Mouse (Mus musculus): ENCODE data around the gene Secisbp2.

Secisbp2 gene

GRCm38 (mm10) chr13:51643924-51644828 is 7.3 kb upstream of the Secisbp2 start:
- DNase-seq = no peak

DNA sequence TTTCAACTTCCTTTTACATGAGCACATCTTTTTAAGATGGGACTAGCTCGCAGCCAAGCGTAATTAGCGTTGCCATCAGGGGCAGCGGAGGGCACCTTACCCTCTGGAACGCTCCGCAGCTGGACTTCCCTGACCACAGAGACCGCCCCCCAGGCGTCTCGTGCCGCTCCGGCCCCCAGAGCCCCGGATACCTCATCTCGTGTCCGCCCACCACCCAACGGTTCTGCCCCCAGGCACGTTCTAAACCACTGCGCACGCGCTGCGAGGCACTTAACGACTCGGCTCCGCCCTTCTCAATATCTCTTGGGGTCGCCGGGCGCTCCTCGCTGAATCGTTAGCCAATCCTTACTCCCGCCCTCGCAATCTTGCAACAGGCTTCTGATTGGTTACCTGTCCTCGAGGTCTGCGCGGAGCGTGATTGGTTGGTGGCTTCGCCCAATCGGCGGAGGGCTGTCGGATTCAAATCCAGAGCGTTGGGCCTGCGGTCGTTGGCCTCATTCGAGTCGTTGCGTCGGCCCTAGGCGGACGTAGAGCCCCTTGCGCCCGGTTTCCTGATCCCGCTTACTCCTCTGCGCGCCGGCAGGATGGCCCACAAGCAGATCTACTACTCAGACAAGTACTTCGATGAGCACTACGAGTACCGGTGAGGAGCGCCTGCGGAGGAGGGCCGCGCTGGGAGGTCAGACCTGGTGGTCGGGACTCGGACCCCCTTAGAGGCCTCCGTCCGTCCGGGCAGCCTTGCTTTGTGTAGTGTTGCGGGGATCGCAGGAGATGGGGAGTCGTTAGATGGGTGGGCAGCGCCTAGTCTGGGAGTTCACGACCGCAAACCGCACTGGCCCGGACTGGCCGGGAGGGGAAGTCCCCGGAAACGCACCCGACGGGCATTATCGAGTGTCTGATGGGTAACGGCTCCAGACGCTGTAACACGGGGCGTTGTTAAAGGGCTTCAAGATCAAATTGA is 6.4 kb upstream of the Secisbp2 start, which contains the start of gene Cks2:
Gene Cks2, plus strand, starts transcription at position 404 of the 961 bp plus-strand sequence.
- DNase-seq = peak; percentile 98

DNA sequence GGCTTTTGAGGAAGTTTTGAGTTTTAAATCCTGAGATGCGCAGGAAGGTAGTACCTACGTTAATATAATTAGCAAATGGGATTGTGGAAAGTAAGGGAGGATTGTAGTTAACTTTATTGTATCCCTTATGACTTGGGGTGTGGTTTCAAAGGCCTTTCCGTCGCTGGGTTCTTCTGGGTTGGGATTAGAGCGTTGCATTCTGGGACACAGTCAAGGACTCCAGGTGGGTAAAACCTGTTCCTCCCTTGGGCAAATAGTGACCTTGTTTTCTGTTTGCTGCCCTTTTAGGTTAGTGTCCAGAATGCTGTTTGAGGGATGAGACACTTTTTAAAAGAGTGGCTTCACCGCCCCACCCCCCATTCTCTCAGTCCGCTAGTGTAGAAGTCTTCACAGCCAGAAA is 5.6 kb upstream of the Secisbp2 start:
- DNase-seq = peak in 1 of 2 experiments; percentile 55

DNA sequence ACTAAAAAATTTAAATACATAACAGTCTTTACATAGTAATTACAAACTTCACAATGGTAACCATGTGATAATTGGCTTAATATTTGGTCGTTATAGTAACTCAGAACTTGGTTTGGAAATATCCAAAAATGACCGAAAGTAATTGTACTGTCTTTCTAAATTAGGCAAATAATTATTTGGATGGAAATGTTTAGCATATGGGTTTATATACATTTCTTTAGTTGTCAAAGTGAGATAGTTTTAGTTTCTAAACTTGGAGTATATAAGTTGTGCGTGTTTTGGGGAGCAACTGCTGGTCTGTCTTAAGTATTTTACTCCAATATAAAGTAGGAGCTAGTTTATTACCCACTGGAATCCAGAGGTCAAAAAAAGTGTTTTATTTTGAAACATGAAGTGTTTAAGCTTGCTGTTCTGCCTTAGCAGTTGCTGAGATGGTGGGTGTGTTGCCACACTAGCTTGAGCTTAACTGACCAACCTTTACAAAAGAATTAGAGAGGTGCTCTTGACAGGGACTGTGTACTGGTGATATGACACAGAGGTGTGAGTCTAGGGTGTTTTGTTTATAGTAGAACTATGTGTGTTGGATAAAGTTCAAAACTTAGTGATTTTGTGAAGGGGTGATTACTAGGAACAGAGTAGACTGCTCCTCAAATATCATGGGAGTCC is 5.0 kb upstream of the Secisbp2 start:
- no peak for DNase-seq

- DNase-seq = peak; percentile 71 to 79
Observed at GRCm38 (mm10) chr13:51647770-51648169, 3.7 kb upstream of the Secisbp2 start.

GRCm38 (mm10) chr13:51648237-51648636 is 3.3 kb upstream of the Secisbp2 start:
- no peak for DNase-seq

DNA sequence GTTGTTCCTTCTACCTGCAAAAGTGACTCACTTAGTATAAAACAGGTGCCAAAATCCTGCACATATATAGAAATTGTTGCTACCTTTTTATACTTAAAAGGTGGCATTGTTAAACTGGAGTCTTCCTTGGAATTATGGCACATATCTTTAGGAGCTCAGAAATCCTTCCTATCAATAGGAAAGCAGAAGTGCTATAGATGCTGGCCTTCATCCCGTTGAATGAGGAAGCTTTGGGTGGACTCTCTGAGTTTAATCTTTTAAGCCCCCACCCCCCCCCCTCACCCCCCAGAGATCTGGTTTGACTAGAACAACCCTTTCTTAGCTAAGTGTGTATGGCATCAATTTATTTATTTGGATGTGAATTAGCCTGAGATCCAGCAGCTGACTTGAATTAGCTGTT is 1.8 kb upstream of the Secisbp2 start:
- DNase-seq = no peak

DNA sequence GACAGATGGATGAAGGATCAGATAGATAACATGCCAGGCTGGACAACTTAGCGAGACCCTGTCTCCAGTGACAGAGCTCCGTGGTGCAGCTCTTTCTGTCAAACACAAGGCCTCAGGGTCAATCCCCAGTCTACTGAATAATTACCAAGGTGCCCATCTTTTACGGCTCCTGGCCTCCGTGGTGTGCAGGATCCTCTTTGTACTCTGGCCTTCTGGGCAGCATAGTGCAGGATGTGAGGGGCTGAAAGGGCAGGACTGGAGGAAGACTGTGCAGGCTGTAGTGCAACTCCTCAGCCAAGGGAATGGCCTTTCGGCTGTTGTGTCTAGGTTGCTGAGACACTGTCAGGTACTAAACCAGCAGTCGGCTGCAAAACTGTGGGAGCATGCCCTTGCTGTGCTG is 1.7 kb downstream of the Secisbp2 start:
- no peak for DNase-seq

GRCm38 (mm10) chr13:51653961-51654360 is 2.5 kb downstream of the Secisbp2 start:
- no peak for DNase-seq

DNA sequence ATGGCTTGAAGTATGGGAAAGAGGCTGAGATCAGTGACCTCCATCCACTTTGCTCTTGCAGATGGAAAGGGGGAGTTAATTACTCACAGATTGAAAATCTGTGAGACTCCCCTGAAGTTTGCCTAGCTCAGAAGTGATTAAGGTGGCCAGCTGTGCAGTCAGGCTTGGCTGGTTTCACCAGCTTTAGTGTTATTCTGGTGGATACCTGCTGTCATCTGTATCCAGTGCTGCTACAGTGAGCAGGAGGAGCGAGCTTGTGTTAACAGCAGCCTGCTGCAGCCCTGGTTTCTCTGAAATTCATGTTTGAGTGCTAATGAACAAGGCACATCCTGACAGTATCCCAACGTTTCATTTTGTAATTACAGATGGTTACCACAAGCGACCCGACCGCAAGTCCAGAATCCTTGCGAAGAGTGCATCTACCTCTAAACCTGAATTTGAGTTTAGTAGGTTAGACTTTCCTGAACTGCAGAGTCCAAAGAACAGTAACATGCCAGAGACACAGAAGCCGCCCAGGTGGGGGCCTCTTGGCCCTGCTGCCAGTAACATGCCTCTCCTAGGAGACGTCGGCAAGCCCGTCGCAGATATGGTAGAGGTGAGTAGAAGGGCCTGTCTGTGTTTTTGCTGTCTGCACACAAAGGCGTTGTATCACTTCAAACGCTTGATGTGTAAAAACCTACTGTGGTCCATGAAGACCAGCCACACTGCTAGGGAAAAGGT is 5.2 kb downstream of the Secisbp2 start:
- DNase-seq = peak; percentile 58 to 65

- no peak for DNase-seq
Observed at GRCm38 (mm10) chr13:51658094-51658493, 6.6 kb downstream of the Secisbp2 start.

DNA sequence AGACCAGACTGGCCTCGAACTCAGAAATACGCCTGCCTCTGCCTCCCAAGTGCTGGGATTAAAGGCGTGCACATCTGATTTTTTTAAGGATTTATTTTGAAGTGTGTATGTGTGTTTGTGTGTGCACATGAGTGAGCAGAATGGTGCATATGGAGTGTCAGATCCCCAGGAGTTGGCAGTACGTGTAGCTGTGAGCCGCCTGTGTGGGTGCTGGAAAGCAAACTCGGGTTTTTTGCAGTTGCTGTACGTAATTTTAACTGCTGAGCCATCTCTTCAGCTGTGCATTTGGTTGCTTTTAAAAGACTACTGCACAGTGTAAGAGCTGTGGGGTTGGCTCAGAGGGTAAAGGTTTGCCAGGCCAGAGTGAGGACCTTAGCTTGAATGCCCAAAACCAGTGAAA is 8.1 kb downstream of the Secisbp2 start:
- DNase-seq = no peak

GRCm38 (mm10) chr13:51663561-51663960 is 12.1 kb downstream of the Secisbp2 start:
- DNase-seq = peak; percentile 46 to 76

DNA sequence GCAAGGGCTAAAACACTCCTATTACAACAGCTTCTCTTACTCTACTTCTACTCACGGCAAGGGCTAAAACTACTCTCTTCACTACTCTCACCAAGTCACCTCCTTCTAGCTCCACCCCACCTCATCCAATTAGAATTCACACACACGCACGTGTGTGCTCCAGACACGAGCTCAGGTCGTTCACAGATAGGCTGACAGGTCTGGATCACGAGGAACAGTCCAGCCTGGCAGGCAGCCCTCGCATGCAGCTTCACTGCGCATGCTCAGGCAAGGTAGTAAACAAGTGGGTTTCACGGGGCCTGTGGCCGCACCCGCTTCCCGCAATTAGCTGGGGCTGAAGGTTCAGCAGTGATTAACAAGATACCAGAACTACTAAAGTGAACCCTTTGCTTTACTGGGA is 16.7 kb downstream of the Secisbp2 start:
- peak; percentile 55 to 65 for DNase-seq

DNA sequence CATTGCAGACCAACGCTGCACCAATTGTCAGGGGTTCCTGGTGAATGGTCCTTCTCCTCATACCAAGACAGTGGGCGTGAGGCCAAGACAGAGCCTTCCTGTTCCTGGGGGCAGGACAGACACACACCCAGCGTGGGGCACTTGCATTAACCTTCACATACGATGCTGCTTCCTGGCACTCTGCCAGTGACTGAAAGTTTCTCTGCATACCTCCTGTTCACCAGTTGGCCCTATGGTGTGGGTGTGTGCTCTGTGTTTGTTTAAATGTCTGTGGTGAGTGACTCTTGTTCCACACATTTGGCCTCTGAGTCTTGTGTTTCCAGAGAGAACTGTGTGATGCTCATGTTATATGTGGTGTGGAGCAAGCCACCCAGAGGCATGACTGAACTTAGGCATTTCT is 25.1 kb downstream of the Secisbp2 start:
- no peak for DNase-seq

DNA sequence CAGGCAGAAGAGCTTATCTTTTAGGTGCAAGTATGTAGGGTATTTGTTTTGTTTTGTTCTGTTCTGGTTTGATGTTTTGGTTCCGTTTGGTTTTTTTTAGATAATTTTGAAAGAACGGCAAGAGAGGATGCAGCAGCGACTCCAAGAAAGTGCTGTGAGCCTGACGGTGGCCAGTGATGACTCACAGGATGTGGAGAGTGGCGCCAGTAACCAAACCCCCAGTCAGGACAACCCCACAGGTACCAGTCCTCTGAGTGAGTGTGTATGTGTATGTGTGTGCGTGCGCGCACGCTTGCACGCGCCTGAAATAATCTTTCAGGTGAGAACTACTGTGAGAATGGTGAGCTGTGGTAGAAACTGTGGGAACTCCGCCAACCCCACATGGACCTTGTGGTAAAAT is 25.5 kb downstream of the Secisbp2 start:
- no peak for DNase-seq

GRCm38 (mm10) chr13:51677630-51678185 is 26.2 kb downstream of the Secisbp2 start:
- no peak for DNase-seq

- DNase-seq = no peak
Observed at GRCm38 (mm10) chr13:51678687-51679086, 27.2 kb downstream of the Secisbp2 start.

GRCm38 (mm10) chr13:51679332-51679731 is 27.8 kb downstream of the Secisbp2 start:
- DNase-seq = no peak

DNA sequence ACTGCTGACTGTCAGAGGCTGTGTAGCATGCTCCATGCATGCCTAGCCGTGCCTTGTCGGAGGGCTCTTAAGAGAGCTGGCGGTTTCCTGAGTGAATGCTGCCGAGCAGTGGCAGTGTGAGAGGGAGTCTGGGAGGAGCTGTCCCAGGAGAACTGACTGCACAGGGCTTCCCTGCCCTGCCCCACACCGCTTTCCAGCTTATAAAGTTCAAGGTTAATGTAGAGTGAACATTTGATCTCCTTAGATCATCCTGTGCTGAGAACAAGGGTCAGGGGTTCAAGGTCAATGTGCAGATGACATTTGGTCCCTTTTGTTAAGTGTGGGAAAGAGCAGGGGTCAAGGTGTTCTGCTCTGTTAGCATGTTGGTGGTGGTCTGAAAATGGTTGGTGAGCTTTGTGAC is 29.6 kb downstream of the Secisbp2 start:
- no peak for DNase-seq

GRCm38 (mm10) chr13:51681634-51682033 is 30.1 kb downstream of the Secisbp2 start:
- no peak for DNase-seq

All from kidney, adult 8-10 months (tissue).